Mouse (Mus musculus) liver, postnatal 0 days (tissue): ENCODE results near the gene Sytl4. TPM values are rescaled to one million over a fixed set of nuclear protein-coding genes. Genes with fewer than 3 reads are reported as not detected.
A peak's percentile ranks its signal among the peaks of the same experiment; 100 is the strongest.

Source experiments
- ATAC-seq: fragments of 200-750 bp; cut with Nextera tagmentation; 2 replicates; pipeline ENCODE4 v1.8.0; 2017; ENCODE audit warnings: mild to moderate bottlenecking, moderate library complexity
- DNase-seq: peaks from one replicate; pipeline ENCODE4 v3.0.0-alpha.2; 2016
- H3K27ac ChIP-seq: fragments of 300-500 bp; sonication (generic); 2 replicates; pipeline ENCODE4 v1.5.1; 2014; ENCODE audit warnings: antibody characterized with exemption, moderate library complexity, mild to moderate bottlenecking, low read depth
- H3K27me3 ChIP-seq: fragments of 300-500 bp; sonication (generic); 2 replicates; pipeline ENCODE4 v1.6.1; 2014; ENCODE audit warnings: low read length, control low read depth, mixed read lengths; ENCODE audit not compliant: insufficient read depth
- H3K36me3 ChIP-seq: fragments of 300-500 bp; sonication (generic); replicated peaks from 2 replicates; pipeline ENCODE4 v1.6.1; 2014; ENCODE audit warnings: mild to moderate bottlenecking, control low read depth, low read length, moderate library complexity, mixed read lengths; ENCODE audit not compliant: insufficient read depth
- H3K4me1 ChIP-seq: fragments of 300-500 bp; sonication (generic); 2 replicates; pipeline ENCODE4 v1.6.1; 2014; ENCODE audit warnings: antibody characterized with exemption, mild to moderate bottlenecking, control low read depth; ENCODE audit not compliant: insufficient read depth
- H3K4me2 ChIP-seq: fragments of 300-500 bp; sonication (generic); 2 replicates; pipeline ENCODE4 v1.6.1; 2014; ENCODE audit warnings: low read depth, mild to moderate bottlenecking, low read length, moderate library complexity, mixed read lengths
- H3K4me3 ChIP-seq: fragments of 300-500 bp; sonication (generic); 2 replicates; pipeline ENCODE4 v1.5.1; 2014; ENCODE audit warnings: low read depth, low read length
- H3K9ac ChIP-seq: fragments of 300-500 bp; sonication (generic); replicated peaks from 2 replicates; pipeline ENCODE4 v1.6.1; 2014; ENCODE audit warnings: mild to moderate bottlenecking, moderate library complexity
- H3K9me3 ChIP-seq: fragments of 300-500 bp; sonication (generic); 2 replicates; pipeline ENCODE4 v1.6.1; 2016; ENCODE audit warnings: mild to moderate bottlenecking, control low read depth, low read length, mixed read lengths
- CTCF ChIP-seq: sonication (generic); IDR thresholded peaks from 2 replicates; pipeline ENCODE4 v1.5.1; 2016; ENCODE audit warnings: antibody characterized with exemption, low read depth
- EP300 ChIP-seq: IDR thresholded peaks from 2 replicates; pipeline ENCODE4 v1.6.1; 2016; ENCODE audit warnings: antibody characterized with exemption, low read depth, mild to moderate bottlenecking
- WGBS: fragments of 180-500 bp; shearing (Covaris S2); extraction: QIAGEN DNeasy Blood & Tissue Kit; methylation state at CpG from one replicate; pipeline ENCODE4 v1.1.7; 2014; ENCODE audit not compliant: insufficient replicate concordance; 5-methylcytosine and 5-hydroxymethylcytosine counted together
- polyA plus RNA-seq: library from polyadenylated mRNA; unstranded; fragments of >200 nt; fragmentation: Nextera tagmentation; extraction: Ambion mirVana; gene quantifications from 2 replicates; pipeline ENCODE4 v1.2.1, GENCODE M21; 2015

Gene Sytl4
- polyA plus RNA-seq, result 1.2 and 1.3 TPM in 2 replicates

DNA sequence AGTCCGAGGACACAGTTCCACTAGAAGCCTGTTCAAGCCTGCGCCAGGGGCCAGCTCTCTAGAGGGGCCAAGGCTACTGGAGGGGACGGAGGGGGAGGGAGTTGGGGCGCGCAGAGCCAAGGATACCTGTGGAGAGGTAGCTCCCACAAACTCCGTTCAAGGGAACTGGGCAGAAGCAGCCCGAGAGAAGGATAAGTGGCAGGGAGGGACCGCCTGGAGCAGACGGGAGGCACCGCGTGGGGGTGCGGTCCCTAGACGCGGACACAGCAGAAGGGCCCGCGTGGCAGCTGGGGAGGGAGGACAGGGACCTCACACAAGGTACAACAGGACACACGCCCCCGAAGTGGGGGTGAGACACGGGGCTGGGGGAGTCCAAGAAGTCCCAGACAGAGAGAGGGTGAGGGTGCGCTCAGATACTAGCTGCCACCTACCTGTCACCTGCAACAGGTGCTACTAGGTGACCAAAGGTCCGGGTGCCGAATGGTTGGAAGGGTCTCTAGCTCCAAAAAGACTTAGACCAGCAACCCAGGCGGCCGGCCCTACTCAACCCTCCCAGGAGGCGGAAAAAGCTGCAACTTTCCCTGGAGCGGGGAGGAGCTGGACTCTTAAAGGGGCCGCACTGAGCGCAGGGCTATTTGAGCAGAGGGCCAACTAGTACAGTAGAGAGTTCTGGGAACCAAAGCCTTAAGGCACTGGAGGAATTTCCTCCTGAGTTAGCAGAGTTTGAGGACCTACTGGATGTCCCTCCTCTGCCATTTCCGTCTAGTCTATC, at the start of gene Sytl4:
Sytl4 (minus strand) TSS at position 582 of the 772 bp plus-strand sequence.
- peaks cover 6% of the 10 kb centered on the region; the same call in 1 of the 2 replicates for H3K27me3 ChIP-seq
- no peak within 1 kb of the TSS for H3K9ac ChIP-seq
- H3K4me2 ChIP-seq, result peak within 1 kb of the TSS; percentile 72
- H3K4me1 ChIP-seq, result no peaks in the 10 kb centered on the region
- DNase-seq (peak; percentile 14), ATAC-seq (no peak)
- no peaks in the 10 kb centered on the region for H3K9me3 ChIP-seq
- H3K36me3 ChIP-seq, result no peaks in the 10 kb centered on the region
- peak within 1 kb of the TSS; percentile 43 for H3K4me3 ChIP-seq
- TF ChIP-seq CTCF, result no peak
- WGBS, result 15% methylated on average over 22 of the region's 29 CpGs
- H3K27ac ChIP-seq, result no peak within 1 kb of the TSS

- no peak overlapping the region for H3K9ac ChIP-seq
- H3K4me2 ChIP-seq, result no peak overlapping the region
- no peaks in the 10 kb centered on the region for H3K9me3 ChIP-seq
- no peak overlapping the region for H3K4me3 ChIP-seq
- no peaks in the 10 kb centered on the region for H3K36me3 ChIP-seq
- DNase-seq (no peak), ATAC-seq (no peak)
- H3K27me3 ChIP-seq, result no peaks in the 10 kb centered on the region
- no peak for TF ChIP-seq CTCF
- TF ChIP-seq EP300, result no peak
- H3K27ac ChIP-seq, result no peak overlapping the region
- 41% methylated on average over 5 of the region's 5 CpGs for WGBS
- no peaks in the 10 kb centered on the region for H3K4me1 ChIP-seq
Measured at GRCm38 (mm10) chrX:134020664-134021063, 39.1 kb upstream of the Sytl4 start.

- 14% methylated on average over 9 of the region's 9 CpGs for WGBS
- Histone ChIP-seq H3K4me2 (no peak overlapping the region), H3K36me3 (no peaks in the 10 kb centered on the region), H3K27ac (no peak overlapping the region), H3K4me1 (no peaks in the 10 kb centered on the region), H3K9me3 (no peaks in the 10 kb centered on the region), H3K27me3 (no peaks in the 10 kb centered on the region), H3K9ac (no peak overlapping the region), H3K4me3 (no peak overlapping the region)
- ATAC-seq, result 0 out of 2 replicates have a peak, but pooled peaks have one; percentile 38
- TF ChIP-seq CTCF (peak; percentile 89), EP300 (no peak)
- peak; percentile 48 for DNase-seq
Measured at GRCm38 (mm10) chrX:134019005-134019404, 37.4 kb upstream of the Sytl4 start.

DNA sequence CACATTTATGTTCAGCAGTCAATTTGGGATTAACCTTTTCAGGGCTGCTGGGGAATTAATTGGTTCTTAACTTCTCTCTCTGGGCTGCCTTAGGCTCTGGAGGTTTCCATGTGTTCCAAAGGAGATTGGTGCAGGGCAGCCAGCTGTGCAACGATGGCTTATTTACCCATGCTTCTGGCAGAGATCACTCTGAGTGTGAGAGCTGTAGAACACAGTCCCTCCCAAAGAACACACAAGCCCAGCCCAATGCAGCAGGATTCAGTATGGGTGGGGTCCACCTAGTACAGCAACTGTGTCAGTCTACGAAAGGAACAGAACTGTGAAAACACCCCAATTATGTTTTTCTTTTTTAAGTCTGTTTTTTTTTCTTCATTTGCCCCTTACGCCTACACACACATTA, 14.3 kb upstream of the Sytl4 start:
- WGBS, result 68% methylated on average over 3 of the region's 3 CpGs
- Histone ChIP-seq H3K27ac (no peak overlapping the region), H3K4me2 (no peak overlapping the region), H3K9ac (no peak overlapping the region), H3K9me3 (no peaks in the 10 kb centered on the region), H3K4me3 (no peak overlapping the region), H3K36me3 (no peaks in the 10 kb centered on the region), H3K4me1 (no peaks in the 10 kb centered on the region), H3K27me3 (no peaks in the 10 kb centered on the region; the same call in 1 of the 2 replicates)
- TF ChIP-seq EP300, result no peak
- no peak for TF ChIP-seq CTCF
- no peak for ATAC-seq
- no peak for DNase-seq

- Histone ChIP-seq H3K36me3 (no peaks in the 10 kb centered on the region), H3K4me2 (no peak overlapping the region), H3K27ac (no peak overlapping the region), H3K9me3 (no peaks in the 10 kb centered on the region), H3K4me1 (no peaks in the 10 kb centered on the region), H3K9ac (no peak overlapping the region), H3K4me3 (no peak overlapping the region), H3K27me3 (no peaks in the 10 kb centered on the region)
- 68% methylated on average over 2 of the region's 2 CpGs for WGBS
- DNase-seq (no peak), ATAC-seq (no peak)
- TF ChIP-seq CTCF (no peak), EP300 (no peak)
Measured at GRCm38 (mm10) chrX:133964615-133965014, 17.0 kb downstream of the Sytl4 start.

- no peaks in the 10 kb centered on the region for H3K36me3 ChIP-seq
- TF ChIP-seq CTCF (no peak), EP300 (no peak)
- no peak for DNase-seq
- no peak overlapping the region for H3K4me2 ChIP-seq
- no peaks in the 10 kb centered on the region for H3K4me1 ChIP-seq
- H3K27me3 ChIP-seq, result no peaks in the 10 kb centered on the region
- no peak overlapping the region for H3K9ac ChIP-seq
- WGBS, result 39% methylated on average over 2 of the region's 2 CpGs
- H3K4me3 ChIP-seq, result no peak overlapping the region
- no peak overlapping the region for H3K27ac ChIP-seq
- no peak for ATAC-seq
- H3K9me3 ChIP-seq, result no peaks in the 10 kb centered on the region
Measured at GRCm38 (mm10) chrX:133960617-133961016, 21.0 kb downstream of the Sytl4 start.
